Mouse (Mus musculus) cortical plate, adult 2 months (tissue): ENCODE data around the gene Timm23.

Experiments
- CTCF ChIP-seq: fragments of 200-500 bp; IDR thresholded peaks from 2 replicates; pipeline ENCODE4 v1.5.1; 2011; ENCODE audit warnings: mild to moderate bottlenecking, control low read depth, low read length; ENCODE audit not compliant: insufficient read depth; ENCODE audit errors: extremely low read depth
- POLR2A ChIP-seq: fragments of 200-500 bp; IDR thresholded peaks from 2 replicates; pipeline ENCODE4 v1.6.1; 2011; ENCODE audit warnings: mild to moderate bottlenecking, low read length, control low read depth; ENCODE audit not compliant: insufficient read depth; ENCODE audit errors: extremely low read depth

DNA sequence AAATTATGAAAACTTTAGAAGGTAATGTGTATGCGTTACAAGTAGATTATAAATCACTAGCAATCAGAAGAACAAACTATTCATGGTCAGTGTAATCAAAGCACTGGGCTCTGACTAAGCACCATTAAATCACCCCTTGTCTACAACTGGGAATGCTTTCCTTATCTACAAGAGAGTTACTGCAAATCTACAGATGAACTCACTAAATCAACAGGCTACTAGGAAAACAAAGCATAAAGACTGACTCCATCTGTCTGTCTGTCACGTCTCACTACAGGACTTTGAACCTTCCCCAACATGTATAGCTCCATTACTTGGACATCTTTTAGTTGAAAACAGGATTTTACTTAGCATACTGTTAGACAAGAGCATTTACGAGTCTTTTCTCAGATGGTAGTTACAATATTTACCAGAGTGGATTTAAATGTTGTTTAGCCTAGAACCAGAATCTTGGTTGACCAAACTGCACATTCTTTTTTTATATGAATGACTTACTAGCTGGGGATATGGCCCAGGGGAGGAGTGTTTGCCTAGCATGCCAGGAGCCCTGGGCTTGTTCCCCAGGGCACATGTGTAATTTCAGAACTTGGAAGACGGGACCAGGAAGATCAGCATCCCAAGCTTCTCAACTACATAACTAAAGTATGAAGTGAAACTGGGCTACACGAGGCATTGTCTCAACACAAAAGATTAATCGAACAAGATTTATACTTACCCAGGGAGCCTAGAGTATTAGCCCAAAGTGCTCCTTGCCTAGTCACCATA is 10.9 kb downstream of the Timm23 start:
- no peak for TF ChIP-seq POLR2A
- TF ChIP-seq CTCF, result no peak
